Mouse (Mus musculus): ENCODE results near the gene Cers2. TPM values are rescaled to one million over a fixed set of nuclear protein-coding genes. Genes with fewer than 3 reads are reported as not detected.
"Not testable (repeated sequence)": the region's sequence is repeated elsewhere in the genome, so short reads cannot be mapped to it uniquely, and the experiment has no call there.

Gene Cers2
- polyA plus RNA-seq, 1 experiment from 2014 or later = 156 TPM

GRCm38 (mm10) chr3:95319701-95320625 lies 5.4 kb downstream of the Cers2 start:
- H3K9ac ChIP-seq = no peak overlapping the region
- peaks cover 59% of the 10 kb centered on the region for H3K36me3 ChIP-seq
- no peak for ATAC-seq (ENCODE audit: insufficient number of reproducible peaks, insufficient read depth, low FRiP score, low TSS enrichment)
- H3K27me3 ChIP-seq = no peaks in the 10 kb centered on the region
- H3K9me3 ChIP-seq = no peaks in the 10 kb centered on the region
- no peak overlapping the region for H3K4me2 ChIP-seq (replicated peaks)
- H3K4me3 ChIP-seq = no peak overlapping the region
- peaks cover 30% of the 10 kb centered on the region for H3K4me1 ChIP-seq
- WGBS = 69% methylated on average over 12 of the region's 12 CpGs
- no peak overlapping the region for H3K27ac ChIP-seq

DNA sequence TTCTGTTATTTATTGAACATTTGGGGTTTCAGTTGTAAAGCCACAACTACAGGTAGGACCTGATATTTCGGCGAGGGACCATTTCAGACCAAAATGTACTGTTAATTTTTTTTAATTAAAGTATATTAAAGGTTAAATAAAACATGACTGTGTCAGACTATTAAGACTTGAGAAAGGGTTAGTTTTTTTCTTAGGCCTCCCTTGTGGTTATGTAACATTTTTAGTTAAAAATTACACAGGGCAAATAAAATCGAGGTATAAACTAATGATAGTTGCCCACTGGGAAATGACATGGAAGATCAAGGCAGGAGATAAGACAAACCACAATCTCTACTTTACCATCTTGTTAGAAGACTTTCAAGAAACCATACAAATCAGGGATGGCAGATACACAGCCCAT lies 8.8 kb downstream of the Cers2 start:
- Histone ChIP-seq H3K27me3 (no peaks in the 10 kb centered on the region), H3K36me3 (peaks cover 93% of the 10 kb centered on the region), H3K27ac (no peak overlapping the region), H3K4me1 (peaks cover 11% of the 10 kb centered on the region; the same call in 1 of the 2 replicates), H3K4me3 (no peak overlapping the region), H3K9me3 (no peaks in the 10 kb centered on the region), H3K9ac (no peak overlapping the region), H3K4me2 (replicated peaks) (no peak overlapping the region)
- ATAC-seq (ENCODE audit: insufficient number of reproducible peaks, insufficient read depth, low FRiP score, low TSS enrichment) = no peak
- 94% methylated on average over 3 of the region's 3 CpGs for WGBS

- no peak overlapping the region for H3K9ac ChIP-seq
- H3K27ac ChIP-seq = no peak overlapping the region
- H3K9me3 ChIP-seq = no peaks in the 10 kb centered on the region
- no peak overlapping the region for H3K4me3 ChIP-seq
- WGBS = 98% methylated on average over 6 of the region's 6 CpGs
- 0 out of 2 replicates have a peak, but pooled peaks cover 2% of the 10 kb centered on the region for H3K4me1 ChIP-seq
- no peak for ATAC-seq (ENCODE audit: insufficient number of reproducible peaks, insufficient read depth, low FRiP score, low TSS enrichment)
- H3K36me3 ChIP-seq = peaks cover 92% of the 10 kb centered on the region
- H3K27me3 ChIP-seq = no peaks in the 10 kb centered on the region
- no peak overlapping the region for H3K4me2 ChIP-seq (replicated peaks)
These were observed 10.0 kb downstream of the Cers2 start for GRCm38 (mm10) chr3:95324454-95325144.

DNA sequence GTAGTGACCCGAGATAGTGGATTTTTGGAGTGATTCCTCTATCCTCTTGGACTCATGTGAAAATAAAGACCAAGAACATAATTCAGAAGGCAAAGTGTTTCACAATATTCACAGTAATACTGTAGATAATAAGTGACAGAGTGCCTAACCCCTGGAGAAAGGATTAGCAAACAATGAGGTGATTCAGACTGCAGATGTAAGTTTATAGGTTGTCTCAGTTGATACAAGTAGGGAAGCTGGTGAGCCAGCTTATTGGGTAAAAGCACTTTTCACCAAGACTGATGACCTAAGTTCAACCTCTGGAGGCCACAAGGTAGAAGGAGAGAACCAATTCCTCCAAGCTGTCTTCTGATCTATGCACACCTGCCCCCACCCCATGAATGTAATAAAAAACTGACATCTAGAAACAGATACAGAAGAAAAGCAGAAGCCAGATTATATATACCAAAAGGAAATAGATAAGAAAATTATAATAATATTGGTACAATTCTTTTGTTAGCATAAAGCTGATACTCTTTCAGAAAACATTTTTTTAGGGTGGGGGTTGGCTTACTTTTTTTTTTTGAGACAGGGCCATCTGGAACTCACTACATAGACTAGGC lies 14.3 kb downstream of the Cers2 start:
- ATAC-seq (ENCODE audit: insufficient number of reproducible peaks, insufficient read depth, low FRiP score, low TSS enrichment) = no peak
- H3K27ac ChIP-seq = no peak overlapping the region
- H3K9me3 ChIP-seq = no peaks in the 10 kb centered on the region
- H3K9ac ChIP-seq = no peak overlapping the region
- H3K4me3 ChIP-seq = no peak overlapping the region
- no peaks in the 10 kb centered on the region for H3K4me1 ChIP-seq
- H3K4me2 ChIP-seq (replicated peaks) = no peak overlapping the region
- peaks cover 85% of the 10 kb centered on the region for H3K36me3 ChIP-seq
- no peaks in the 10 kb centered on the region for H3K27me3 ChIP-seq
- WGBS = 88% methylated on average over 1 of the region's 1 CpGs

DNA sequence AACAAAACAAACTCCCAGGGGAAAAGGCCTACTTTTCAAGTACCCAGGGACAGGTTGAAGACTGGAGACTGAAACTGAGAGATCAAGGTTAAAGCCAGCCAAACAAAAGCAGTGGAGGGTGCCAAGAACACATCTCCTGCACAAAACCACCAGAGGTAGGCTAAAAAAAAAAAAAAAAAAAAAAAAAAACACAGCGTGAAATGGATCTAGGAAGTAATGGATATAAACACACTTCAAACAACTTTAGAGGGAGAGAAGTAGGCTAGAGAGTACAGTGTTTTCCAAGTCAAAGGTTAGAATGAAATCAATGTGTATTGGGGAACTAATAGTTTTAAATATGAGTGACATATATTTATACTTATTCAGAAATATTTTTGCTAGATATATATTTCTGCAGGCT lies 16.9 kb downstream of the Cers2 start:
- ATAC-seq (ENCODE audit: insufficient number of reproducible peaks, insufficient read depth, low FRiP score, low TSS enrichment) = no peak
- 71% methylated on average over 1 of the region's 1 CpGs for WGBS

DNA sequence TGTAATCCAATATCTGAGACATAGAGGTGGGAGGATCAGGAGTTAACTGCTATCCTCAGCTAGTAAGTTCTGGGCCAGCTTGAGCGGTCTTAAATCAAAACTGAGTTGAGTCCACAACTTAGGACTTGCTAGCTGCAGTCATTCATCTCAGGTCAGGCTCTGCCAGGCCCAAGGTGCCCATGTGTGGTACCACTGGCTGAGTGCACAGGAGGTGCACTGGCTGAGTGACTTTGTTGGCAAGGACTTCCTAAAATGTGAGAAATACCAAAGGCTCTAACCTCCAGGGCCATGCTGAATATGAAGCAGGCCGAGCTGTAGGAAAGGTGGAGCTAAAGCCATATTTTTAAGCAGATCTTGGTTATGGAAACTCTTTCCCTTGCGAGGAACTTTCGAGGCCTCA lies 22.8 kb downstream of the Cers2 start:
- Histone ChIP-seq H3K4me1 (no peaks in the 10 kb centered on the region), H3K36me3 (peaks cover 95% of the 10 kb centered on the region), H3K9me3 (no peaks in the 10 kb centered on the region), H3K27ac (no peak overlapping the region), H3K4me2 (replicated peaks) (no peak overlapping the region), H3K27me3 (no peaks in the 10 kb centered on the region), H3K4me3 (no peak overlapping the region), H3K9ac (no peak overlapping the region)
- no peak for ATAC-seq (ENCODE audit: insufficient number of reproducible peaks, insufficient read depth, low FRiP score, low TSS enrichment)
- 93% methylated on average over 4 of the region's 4 CpGs for WGBS

More for the DNA sequence above, 16.9 kb downstream of the Cers2 start:
- Histone ChIP-seq H3K9me3 (no peaks in the 10 kb centered on the region), H3K4me1 (no peaks in the 10 kb centered on the region), H3K9ac (no peak overlapping the region), H3K27ac (no peak overlapping the region), H3K4me3 (no peak overlapping the region), H3K36me3 (peaks cover 80% of the 10 kb centered on the region), H3K27me3 (no peaks in the 10 kb centered on the region), H3K4me2 (replicated peaks) (no peak overlapping the region)

DNA sequence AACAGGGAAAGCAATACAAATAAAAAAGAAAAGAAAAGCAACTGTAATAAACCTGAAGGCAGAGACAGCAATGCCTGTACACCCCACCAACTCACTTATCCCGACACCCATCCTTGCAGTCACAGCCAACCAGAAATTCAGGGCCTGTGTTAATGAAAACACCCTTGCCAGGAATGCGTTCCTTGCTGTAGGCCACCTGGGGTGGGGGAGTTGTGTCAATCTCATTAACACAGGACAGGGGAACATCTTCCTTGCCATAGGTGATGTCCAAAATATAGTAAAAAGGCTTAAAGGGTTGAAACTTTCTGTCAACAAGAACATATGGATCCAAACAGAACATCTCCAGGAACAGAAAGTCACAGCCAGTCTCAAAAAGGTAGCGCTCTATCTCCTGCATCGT lies 23.7 kb downstream of the Cers2 start:
- Histone ChIP-seq H3K4me2 (replicated peaks) (no peak overlapping the region), H3K27me3 (no peaks in the 10 kb centered on the region), H3K9me3 (no peaks in the 10 kb centered on the region), H3K4me1 (no peaks in the 10 kb centered on the region), H3K27ac (no peak overlapping the region), H3K36me3 (peaks cover 94% of the 10 kb centered on the region), H3K9ac (no peak overlapping the region), H3K4me3 (no peak overlapping the region)
- ATAC-seq (ENCODE audit: insufficient number of reproducible peaks, insufficient read depth, low FRiP score, low TSS enrichment) = no peak
- 92% methylated on average over 4 of the region's 4 CpGs for WGBS

DNA sequence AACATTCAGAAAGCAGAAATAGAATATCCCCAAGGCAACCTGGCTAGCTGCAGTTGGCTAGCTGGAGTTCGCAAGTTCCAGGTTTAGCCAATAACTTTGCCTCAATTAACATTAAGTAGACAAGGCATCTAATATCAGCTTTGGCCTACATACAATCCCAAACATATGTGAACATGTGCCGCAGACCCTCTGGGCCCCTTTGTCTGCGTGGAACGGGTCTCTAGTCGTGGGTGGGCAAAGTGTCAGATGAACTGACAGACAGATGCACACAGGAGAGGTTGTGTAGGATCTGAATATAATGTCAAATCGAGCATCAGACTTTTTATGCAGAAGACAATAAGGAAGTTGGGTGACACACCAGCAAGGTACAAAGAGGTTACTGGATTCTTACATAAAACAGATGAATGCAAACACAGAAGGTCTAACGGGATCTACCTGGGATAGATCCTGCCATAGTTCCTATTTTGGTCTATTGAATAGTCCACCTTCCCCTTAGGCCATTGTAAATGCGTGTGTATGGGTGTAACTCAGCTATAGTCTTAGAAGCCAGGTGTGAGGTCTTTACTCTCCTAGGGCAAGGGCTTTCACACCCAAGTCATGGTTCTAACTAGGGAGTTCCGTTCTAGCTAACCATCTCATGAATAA lies 28.9 kb downstream of the Cers2 start:
- H3K27me3 ChIP-seq; H3K9ac ChIP-seq; H3K4me1 ChIP-seq; H3K4me2 ChIP-seq (replicated peaks); H3K9me3 ChIP-seq; H3K27ac ChIP-seq; ATAC-seq (ENCODE audit: insufficient number of reproducible peaks, insufficient read depth, low FRiP score, low TSS enrichment); H3K4me3 ChIP-seq: not testable (repeated sequence)
- H3K36me3 ChIP-seq = peaks cover 85% of the 10 kb centered on the region
- WGBS = 94% methylated on average over 9 of the region's 9 CpGs

DNA sequence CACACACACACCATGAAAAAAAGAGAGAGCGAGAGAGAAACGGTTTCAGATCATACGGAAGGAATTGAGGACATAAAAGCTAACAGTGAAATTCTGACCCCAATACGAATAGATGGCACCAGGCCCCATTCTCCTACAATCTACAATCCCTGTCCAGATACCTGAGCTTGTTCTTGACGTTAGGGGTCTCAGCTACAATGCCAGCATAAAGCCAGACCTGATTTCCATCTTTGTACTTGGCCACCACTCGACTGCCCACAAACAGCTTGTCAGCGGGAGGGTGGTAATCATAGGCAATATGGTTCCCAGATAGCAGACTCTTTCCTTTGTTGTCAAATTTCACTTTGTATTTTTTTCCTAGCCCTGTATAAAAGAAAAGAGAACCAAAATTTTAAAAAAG lies 31.9 kb downstream of the Cers2 start:
- Histone ChIP-seq H3K9ac (no peak overlapping the region), H3K4me2 (replicated peaks) (no peak overlapping the region), H3K27me3 (no peaks in the 10 kb centered on the region), H3K27ac (no peak overlapping the region), H3K4me1 (no peaks in the 10 kb centered on the region), H3K9me3 (no peaks in the 10 kb centered on the region; the same call in 1 of the 2 replicates), H3K36me3 (peaks cover 72% of the 10 kb centered on the region), H3K4me3 (no peak overlapping the region)
- 94% methylated on average over 7 of the region's 7 CpGs for WGBS
- no peak for ATAC-seq (ENCODE audit: insufficient number of reproducible peaks, insufficient read depth, low FRiP score, low TSS enrichment)

DNA sequence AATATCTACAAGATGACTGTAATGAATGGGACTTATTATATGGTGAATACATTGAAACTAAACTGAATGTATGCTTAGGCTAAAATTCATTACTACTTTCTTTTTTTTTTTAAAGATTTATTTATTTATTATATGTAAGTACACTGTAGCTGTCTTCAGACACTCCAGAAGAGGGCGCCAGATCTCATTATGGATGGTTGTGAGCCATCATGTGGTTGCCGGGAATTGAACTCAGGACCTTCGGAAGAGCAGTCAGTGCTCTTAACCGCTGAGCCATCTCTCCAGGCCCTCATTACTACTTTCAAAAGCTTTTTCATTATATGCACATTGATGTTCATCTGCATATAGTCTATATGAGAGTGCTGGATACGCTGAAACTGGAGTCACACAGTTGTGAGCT lies 33.8 kb downstream of the Cers2 start:
- H3K36me3 ChIP-seq = peaks cover 68% of the 10 kb centered on the region
- not testable (repeated sequence) for H3K27me3 ChIP-seq; H3K9me3 ChIP-seq; H3K9ac ChIP-seq; H3K4me3 ChIP-seq; H3K4me2 ChIP-seq (replicated peaks); H3K27ac ChIP-seq; ATAC-seq (ENCODE audit: insufficient number of reproducible peaks, insufficient read depth, low FRiP score, low TSS enrichment); H3K4me1 ChIP-seq
- 95% methylated on average over 5 of the region's 5 CpGs for WGBS

DNA sequence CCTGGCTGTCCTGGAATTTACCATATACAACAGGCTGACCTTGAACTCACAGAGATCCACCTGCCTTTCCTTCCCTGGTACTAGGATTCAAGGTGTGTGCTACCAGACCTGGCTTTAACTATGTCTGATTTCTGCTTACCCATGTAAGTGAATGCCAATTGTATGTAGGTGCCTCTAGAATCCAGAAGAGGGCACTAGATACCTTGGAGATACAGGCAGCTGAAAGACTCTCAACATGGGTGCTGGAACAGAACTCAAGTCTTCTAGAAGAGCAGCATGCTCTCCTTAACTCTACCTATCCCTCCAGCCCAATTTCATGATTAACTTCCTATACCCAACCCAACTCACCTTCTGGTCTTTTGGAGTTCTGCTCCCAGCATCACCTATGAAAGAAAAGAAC lies 34.9 kb downstream of the Cers2 start:
- no peak for ATAC-seq (ENCODE audit: insufficient number of reproducible peaks, insufficient read depth, low FRiP score, low TSS enrichment)
- peaks cover 66% of the 10 kb centered on the region for H3K36me3 ChIP-seq
- no peak overlapping the region for H3K4me2 ChIP-seq (replicated peaks)
- H3K4me3 ChIP-seq = no peak overlapping the region
- H3K9ac ChIP-seq = no peak overlapping the region
- no peaks in the 10 kb centered on the region; the same call in 1 of the 2 replicates for H3K9me3 ChIP-seq
- H3K27me3 ChIP-seq = no peaks in the 10 kb centered on the region
- no peak overlapping the region for H3K27ac ChIP-seq
- H3K4me1 ChIP-seq = no peaks in the 10 kb centered on the region
